Mouse (Mus musculus) limb, embryonic 15.5 days (tissue): ENCODE results near the gene Coro1b. TPM values are rescaled to one million over a fixed set of nuclear protein-coding genes. Genes with fewer than 3 reads are reported as not detected.

ENCODE experiments used
- ATAC-seq: fragments of 200-750 bp; cut with Nextera tagmentation; 2 replicates; pipeline ENCODE4 v1.8.0; 2017; ENCODE audit warnings: low read depth, moderate TSS enrichment; ENCODE audit not compliant: insufficient number of reproducible peaks, low FRiP score, low TSS enrichment
- H3K27ac ChIP-seq: fragments of 300-500 bp; sonication (generic); 2 replicates; pipeline ENCODE4 v1.5.1; 2015; ENCODE audit warnings: moderate library complexity, mild to moderate bottlenecking, inconsistent platforms
- H3K27me3 ChIP-seq: fragments of 300-500 bp; sonication (generic); 2 replicates; pipeline ENCODE4 v1.6.1; 2015; ENCODE audit warnings: inconsistent platforms
- H3K36me3 ChIP-seq: fragments of 300-500 bp; sonication (generic); 2 replicates; pipeline ENCODE4 v1.6.1; 2015; ENCODE audit warnings: inconsistent platforms
- H3K4me1 ChIP-seq: fragments of 300-500 bp; sonication (generic); 2 replicates; pipeline ENCODE4 v1.6.1; 2015; ENCODE audit warnings: inconsistent platforms
- H3K4me2 ChIP-seq: fragments of 300-500 bp; sonication (generic); 2 replicates; pipeline ENCODE4 v1.6.1; 2015; ENCODE audit warnings: mild to moderate bottlenecking, inconsistent platforms
- H3K4me3 ChIP-seq: fragments of 300-500 bp; sonication (generic); 2 replicates; pipeline ENCODE4 v1.5.1; 2015; ENCODE audit warnings: mild to moderate bottlenecking, inconsistent platforms
- H3K9ac ChIP-seq: fragments of 300-500 bp; sonication (generic); 2 replicates; pipeline ENCODE4 v1.6.1; 2015; ENCODE audit warnings: inconsistent platforms
- H3K9me3 ChIP-seq: fragments of 300-500 bp; sonication (generic); 2 replicates; pipeline ENCODE4 v1.6.1; 2016; ENCODE audit warnings: inconsistent platforms
- WGBS: fragments of 180-500 bp; shearing (Covaris S2); methylation state at CpG from one replicate; pipeline ENCODE4 v1.1.7; 2015; 5-methylcytosine and 5-hydroxymethylcytosine counted together
- polyA plus RNA-seq: library from polyadenylated mRNA; unstranded; fragments of >200 nt; fragmentation: Nextera tagmentation; extraction: Ambion mirVana; gene quantifications from 2 replicates; pipeline ENCODE4 v1.2.1, GENCODE M21; 2015

Gene Coro1b
- polyA plus RNA-seq, 1 experiment from 2014 or later = 169 TPM

GRCm38 (mm10) chr19:4154437-4155222 lies 6.2 kb downstream of the Coro1b start:
- Histone ChIP-seq H3K36me3 (peaks cover 84% of the 10 kb centered on the region), H3K27ac (no peak overlapping the region; the same call in 1 of the 2 replicates), H3K4me3 (no peak overlapping the region), H3K4me1 (peaks cover 7% of the 10 kb centered on the region), H3K9ac (no peak overlapping the region), H3K9me3 (no peaks in the 10 kb centered on the region), H3K4me2 (no peak overlapping the region), H3K27me3 (no peaks in the 10 kb centered on the region)
- no peak for ATAC-seq
- 78% methylated on average over 13 of the region's 13 CpGs for WGBS

- peaks cover 82% of the 10 kb centered on the region for H3K36me3 ChIP-seq
- ATAC-seq = no peak
- no peak overlapping the region for H3K4me2 ChIP-seq
- H3K4me1 ChIP-seq = no peaks in the 10 kb centered on the region
- H3K27me3 ChIP-seq = no peaks in the 10 kb centered on the region
- H3K9me3 ChIP-seq = no peaks in the 10 kb centered on the region
- H3K27ac ChIP-seq = no peak overlapping the region; the same call in 1 of the 2 replicates
- no peak overlapping the region for H3K4me3 ChIP-seq
- WGBS = 81% methylated on average over 6 of the region's 6 CpGs
- 0 out of 2 replicates have a peak overlapping the region, but pooled peaks have one; percentile 14 for H3K9ac ChIP-seq
Measured at GRCm38 (mm10) chr19:4155223-4156072, 7.0 kb downstream of the Coro1b start.

DNA sequence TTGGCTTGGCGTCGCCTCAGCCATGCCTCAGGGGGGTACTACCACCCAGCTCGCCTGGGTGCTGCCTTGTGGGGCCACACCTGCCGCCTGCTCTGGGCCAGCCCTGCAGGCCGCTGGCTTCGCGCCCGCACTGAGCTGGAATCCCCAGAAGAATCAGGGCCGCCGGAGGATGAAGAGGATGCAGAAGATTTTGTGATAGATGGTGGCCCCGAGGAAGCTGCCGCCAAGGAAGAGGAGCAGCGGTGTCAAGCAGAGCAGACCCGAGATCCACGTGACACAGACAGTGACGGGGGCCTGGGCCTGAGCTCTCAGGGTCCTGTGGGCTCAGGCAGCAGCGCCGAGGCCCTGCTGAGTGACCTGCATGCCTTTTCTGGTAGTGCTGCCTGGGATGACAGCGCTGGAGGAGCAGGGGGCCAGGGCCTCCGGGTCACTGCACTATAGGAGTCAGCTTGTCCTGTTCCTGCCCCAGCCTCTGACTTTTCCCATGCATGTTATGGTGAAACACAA lies 7.7 kb downstream of the Coro1b start:
- H3K9ac ChIP-seq = no peak overlapping the region
- WGBS = 77% methylated on average over 20 of the region's 20 CpGs
- H3K4me3 ChIP-seq = no peak overlapping the region
- peaks cover 81% of the 10 kb centered on the region for H3K36me3 ChIP-seq
- H3K27ac ChIP-seq = no peak overlapping the region
- H3K4me2 ChIP-seq = no peak overlapping the region
- ATAC-seq = no peak
- no peaks in the 10 kb centered on the region for H3K27me3 ChIP-seq
- H3K4me1 ChIP-seq = no peaks in the 10 kb centered on the region
- no peaks in the 10 kb centered on the region for H3K9me3 ChIP-seq

DNA sequence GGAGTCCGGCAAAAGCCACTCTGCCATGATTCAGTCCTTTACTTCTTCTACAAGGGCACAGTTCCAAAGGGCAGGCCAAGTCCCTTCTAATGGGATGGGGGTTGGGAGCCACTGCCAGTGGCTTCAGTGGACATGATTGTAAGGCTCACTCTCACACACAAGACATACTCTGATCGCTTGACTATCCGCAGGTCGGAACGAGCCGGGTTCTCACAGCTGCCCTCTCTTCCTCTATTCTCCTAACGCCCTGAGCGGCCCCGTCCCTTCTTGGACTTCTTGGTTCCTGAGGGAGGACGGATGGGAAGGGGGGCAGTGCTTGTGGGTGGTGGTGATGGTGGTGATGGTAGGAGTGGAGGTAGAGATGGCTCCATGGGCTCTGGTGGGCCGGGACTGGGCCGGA lies 8.4 kb downstream of the Coro1b start:
- H3K36me3 ChIP-seq = peaks cover 83% of the 10 kb centered on the region
- no peak overlapping the region for H3K27ac ChIP-seq
- H3K9me3 ChIP-seq = no peaks in the 10 kb centered on the region
- no peak for ATAC-seq
- 90% methylated on average over 12 of the region's 12 CpGs for WGBS
- H3K4me1 ChIP-seq = peaks cover 1% of the 10 kb centered on the region; the same call in 1 of the 2 replicates
- H3K27me3 ChIP-seq = no peaks in the 10 kb centered on the region
- H3K4me2 ChIP-seq = no peak overlapping the region
- H3K4me3 ChIP-seq = no peak overlapping the region
- H3K9ac ChIP-seq = no peak overlapping the region

- H3K9ac ChIP-seq = no peak overlapping the region
- H3K4me3 ChIP-seq = no peak overlapping the region
- H3K9me3 ChIP-seq = no peaks in the 10 kb centered on the region
- H3K27ac ChIP-seq = no peak overlapping the region
- no peak for ATAC-seq
- 97% methylated on average over 8 of the region's 8 CpGs for WGBS
- peaks cover 66% of the 10 kb centered on the region for H3K36me3 ChIP-seq
- no peak overlapping the region for H3K4me2 ChIP-seq
- no peaks in the 10 kb centered on the region for H3K27me3 ChIP-seq
- H3K4me1 ChIP-seq = peaks cover 16% of the 10 kb centered on the region
Measured at GRCm38 (mm10) chr19:4159049-4159448, 10.6 kb downstream of the Coro1b start.

DNA sequence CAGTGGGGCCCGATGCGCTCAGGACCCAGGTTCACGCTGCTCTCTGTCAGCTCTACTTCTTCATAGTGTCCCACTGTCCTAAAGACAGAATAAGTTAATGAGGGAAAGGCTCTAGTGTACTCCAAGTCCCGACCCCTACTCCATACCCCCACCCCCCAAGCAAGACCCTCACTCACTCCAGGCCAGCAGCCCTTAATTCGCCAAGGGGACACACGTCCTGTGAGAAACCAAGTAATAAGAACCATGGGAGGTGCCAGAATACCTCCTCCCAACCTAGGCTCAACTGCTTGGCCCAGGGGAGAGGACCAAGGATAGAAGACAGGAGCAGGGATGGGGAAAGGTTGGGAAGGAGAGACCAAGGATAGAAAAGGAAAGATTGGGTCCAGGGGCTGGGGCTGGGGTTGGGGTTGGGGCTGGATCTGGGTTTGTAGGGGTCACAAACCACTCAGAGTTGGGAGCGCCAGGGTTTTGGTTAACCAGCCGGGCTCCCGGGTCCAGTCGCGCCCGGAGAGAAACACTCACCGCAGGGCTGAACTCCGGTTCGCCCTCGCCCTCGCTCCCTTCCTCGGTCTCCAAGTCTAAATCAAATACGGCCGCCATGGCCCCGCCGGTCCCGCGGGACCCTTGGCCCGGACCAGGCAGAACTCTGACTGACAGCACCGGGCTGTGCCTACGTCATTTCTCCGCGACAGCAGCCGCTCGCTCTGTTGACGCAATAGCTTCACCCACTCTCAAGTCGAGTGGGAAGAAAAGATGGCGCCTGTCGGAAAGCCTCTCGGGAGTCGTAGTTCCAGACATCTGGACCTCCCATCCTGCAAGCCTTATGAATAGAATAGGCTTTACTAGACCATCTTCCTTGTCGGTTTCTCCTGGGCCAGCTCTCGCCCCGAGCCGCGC lies 14.5 kb downstream of the Coro1b start, which contains the start of gene Rps6kb2:
TSS of gene Rps6kb2 (minus strand) at position 709 of the 897 bp plus-strand sequence.
- WGBS = 6% methylated on average over 42 of the region's 42 CpGs
- H3K4me3 ChIP-seq = peak within 1 kb of the TSS; percentile 73
- H3K4me1 ChIP-seq = peaks cover 16% of the 10 kb centered on the region
- H3K27me3 ChIP-seq = no peaks in the 10 kb centered on the region
- H3K36me3 ChIP-seq = peaks cover 39% of the 10 kb centered on the region
- ATAC-seq = peak; percentile 85
- peak within 1 kb of the TSS; percentile 75 for H3K27ac ChIP-seq
- H3K9ac ChIP-seq = peak within 1 kb of the TSS; percentile 73
- H3K9me3 ChIP-seq = no peaks in the 10 kb centered on the region
- peak within 1 kb of the TSS; percentile 85 for H3K4me2 ChIP-seq

- peak overlapping the region; percentile 85 for H3K4me2 ChIP-seq
- no peaks in the 10 kb centered on the region for H3K27me3 ChIP-seq
- peak overlapping the region; percentile 75 for H3K27ac ChIP-seq
- peaks cover 33% of the 10 kb centered on the region for H3K36me3 ChIP-seq
- no peaks in the 10 kb centered on the region for H3K9me3 ChIP-seq
- ATAC-seq = no peak
- peak overlapping the region; percentile 73 for H3K4me3 ChIP-seq
- H3K4me1 ChIP-seq = peaks cover 17% of the 10 kb centered on the region
- peak overlapping the region; percentile 73; the same call in 1 of the 2 replicates for H3K9ac ChIP-seq
- 40% methylated on average over 4 of the region's 4 CpGs for WGBS
Measured at GRCm38 (mm10) chr19:4163543-4163887, 15.1 kb downstream of the Coro1b start.

- 74% methylated on average over 3 of the region's 3 CpGs for WGBS
- Histone ChIP-seq H3K27me3 (no peaks in the 10 kb centered on the region), H3K9me3 (no peaks in the 10 kb centered on the region), H3K36me3 (peaks cover 27% of the 10 kb centered on the region), H3K9ac (no peak overlapping the region), H3K27ac (no peak overlapping the region), H3K4me3 (no peak overlapping the region), H3K4me1 (peaks cover 19% of the 10 kb centered on the region), H3K4me2 (no peak overlapping the region)
- no peak for ATAC-seq
Measured at GRCm38 (mm10) chr19:4164100-4164499, 15.7 kb downstream of the Coro1b start.

DNA sequence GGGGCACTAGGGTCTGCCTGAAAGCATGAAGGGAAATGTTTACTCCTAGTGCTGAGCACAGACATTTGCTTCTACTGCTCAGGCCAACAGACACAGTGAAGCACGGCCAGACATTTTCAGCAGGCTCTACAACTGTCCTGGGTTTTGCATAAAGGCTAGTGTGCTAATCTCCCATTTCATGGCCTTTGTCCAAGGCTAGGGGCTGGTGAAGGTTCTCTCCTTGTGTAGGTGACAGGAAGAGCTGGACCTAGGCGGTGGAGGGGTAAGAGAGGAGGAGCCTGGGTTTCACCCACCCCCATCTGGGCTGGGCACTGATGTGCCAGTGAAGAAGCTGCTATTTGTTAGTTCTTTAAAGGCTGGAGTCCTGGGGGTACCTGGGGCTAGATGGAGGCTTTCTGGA lies 16.3 kb downstream of the Coro1b start:
- no peak for ATAC-seq
- no peak overlapping the region for H3K4me3 ChIP-seq
- H3K4me2 ChIP-seq = no peak overlapping the region
- H3K4me1 ChIP-seq = peaks cover 22% of the 10 kb centered on the region
- 79% methylated on average over 2 of the region's 2 CpGs for WGBS
- no peak overlapping the region for H3K9ac ChIP-seq
- peaks cover 21% of the 10 kb centered on the region for H3K36me3 ChIP-seq
- H3K9me3 ChIP-seq = no peaks in the 10 kb centered on the region
- H3K27me3 ChIP-seq = no peaks in the 10 kb centered on the region
- no peak overlapping the region for H3K27ac ChIP-seq

GRCm38 (mm10) chr19:4166678-4167476 lies 18.5 kb downstream of the Coro1b start:
- H3K4me3 ChIP-seq = no peak overlapping the region
- no peak overlapping the region for H3K9ac ChIP-seq
- no peak overlapping the region for H3K27ac ChIP-seq
- H3K27me3 ChIP-seq = no peaks in the 10 kb centered on the region
- ATAC-seq = no peak
- peaks cover 3% of the 10 kb centered on the region for H3K36me3 ChIP-seq
- H3K4me2 ChIP-seq = no peak overlapping the region
- peaks cover 40% of the 10 kb centered on the region for H3K4me1 ChIP-seq
- no peaks in the 10 kb centered on the region for H3K9me3 ChIP-seq
- 71% methylated on average over 9 of the region's 9 CpGs for WGBS
